Mouse (Mus musculus): ENCODE measurements around the gene Atf7ip. TPM values are rescaled to one million over a fixed set of nuclear protein-coding genes. Genes with fewer than 3 reads are reported as not detected.

Gene Atf7ip
- polyA plus RNA-seq, 1 experiment from 2014 or later = 59.3 TPM

DNA sequence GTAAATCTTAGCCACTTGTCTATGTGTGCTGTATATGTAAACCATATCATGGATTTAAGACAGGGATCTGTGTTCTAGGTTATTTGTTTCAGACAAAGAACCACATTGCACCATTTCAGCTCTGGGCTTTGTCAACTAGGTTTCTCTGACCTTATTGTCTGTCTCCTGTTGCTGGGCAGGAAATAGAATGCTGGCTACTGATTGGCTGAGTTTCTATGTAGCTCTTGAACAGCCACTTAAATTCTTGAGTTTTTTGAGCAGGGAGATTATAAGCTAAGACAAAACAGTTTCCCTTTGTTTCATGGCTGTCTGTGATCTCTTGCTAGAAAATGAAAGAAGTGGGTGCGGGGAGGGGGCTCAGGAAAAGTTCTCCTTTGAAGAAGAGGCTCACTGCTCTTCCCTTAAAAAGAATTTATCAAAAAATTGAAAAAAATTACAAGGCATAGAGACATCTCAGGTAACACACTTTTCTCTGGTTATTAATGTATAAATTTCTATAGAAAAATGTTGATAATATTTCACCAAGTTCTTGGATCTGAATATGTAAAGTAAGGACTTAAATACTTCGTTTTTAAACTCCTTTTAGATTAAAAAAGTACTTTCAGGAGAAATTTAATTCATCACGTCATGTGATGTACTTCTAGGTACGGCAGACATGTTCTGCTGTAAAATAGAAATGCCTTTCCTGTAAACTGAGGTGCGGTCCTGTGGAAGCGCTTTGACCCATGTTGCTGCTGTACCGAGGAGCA lies 49.0 kb downstream of the Atf7ip start:
- no peaks in the 10 kb centered on the region for H3K4me1 ChIP-seq (ENCODE audit: control insufficient read depth, insufficient read depth, low read length)
- peak overlapping the region; percentile 35; the same call in 1 of the 2 replicates for H3K27ac ChIP-seq (ENCODE audit: low read length)
- no peak overlapping the region for H3K9ac ChIP-seq (replicated peaks; ENCODE audit: low read depth, low read length)
- H3K4me3 ChIP-seq (ENCODE audit: low read depth, low read length) = no peak overlapping the region
- H3K9me3 ChIP-seq (ENCODE audit: control insufficient read depth, low read depth, low read length) = no peaks in the 10 kb centered on the region
- no peak overlapping the region for H3K4me2 ChIP-seq (replicated peaks; ENCODE audit: low read depth, low read length)
- no peaks in the 10 kb centered on the region for H3K27me3 ChIP-seq (ENCODE audit: control insufficient read depth, insufficient read depth, low read length)
- WGBS = 80% methylated on average over 7 of the region's 7 CpGs
- no peak for ATAC-seq (ENCODE audit: insufficient number of reproducible peaks, insufficient read depth, low FRiP score, low read depth)
- H3K36me3 ChIP-seq (ENCODE audit: control insufficient read depth, insufficient read depth, low read length) = peaks cover 4% of the 10 kb centered on the region

DNA sequence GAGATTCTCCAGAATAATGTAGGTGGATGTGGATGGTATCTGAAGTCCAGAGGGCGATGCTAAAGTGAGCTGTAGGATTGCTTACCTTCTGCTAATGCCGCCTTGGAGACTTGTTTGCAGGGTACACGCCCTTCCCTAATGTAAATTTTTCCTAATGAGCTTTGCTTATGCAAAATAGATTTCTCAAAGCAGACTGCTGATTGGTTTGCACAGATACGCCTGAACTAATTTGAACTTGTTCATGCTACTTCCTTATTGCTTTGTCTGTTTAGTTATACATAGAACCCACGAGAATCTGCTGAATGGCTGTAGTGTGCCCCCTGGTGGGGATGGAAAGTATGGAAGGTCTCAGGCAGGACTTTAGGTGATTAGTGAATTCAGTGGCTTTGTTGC lies 49.6 kb downstream of the Atf7ip start:
- no peak overlapping the region for H3K4me2 ChIP-seq (replicated peaks; ENCODE audit: low read depth, low read length)
- 65% methylated on average over 5 of the region's 5 CpGs for whole genome bisulfite sequencing
- no peaks in the 10 kb centered on the region for H3K27me3 ChIP-seq (ENCODE audit: control insufficient read depth, insufficient read depth, low read length)
- no peaks in the 10 kb centered on the region for H3K9me3 ChIP-seq (ENCODE audit: control insufficient read depth, low read depth, low read length)
- peak; percentile 16; the same call in 1 of the 2 replicates for ATAC-seq (ENCODE audit: insufficient number of reproducible peaks, insufficient read depth, low FRiP score, low read depth)
- no peak overlapping the region for H3K9ac ChIP-seq (replicated peaks; ENCODE audit: low read depth, low read length)
- H3K4me3 ChIP-seq (ENCODE audit: low read depth, low read length) = no peak overlapping the region
- peak overlapping the region; percentile 35; the same call in 1 of the 2 replicates for H3K27ac ChIP-seq (ENCODE audit: low read length)
- peaks cover 9% of the 10 kb centered on the region for H3K36me3 ChIP-seq (ENCODE audit: control insufficient read depth, insufficient read depth, low read length)
- H3K4me1 ChIP-seq (ENCODE audit: control insufficient read depth, insufficient read depth, low read length) = no peaks in the 10 kb centered on the region

DNA sequence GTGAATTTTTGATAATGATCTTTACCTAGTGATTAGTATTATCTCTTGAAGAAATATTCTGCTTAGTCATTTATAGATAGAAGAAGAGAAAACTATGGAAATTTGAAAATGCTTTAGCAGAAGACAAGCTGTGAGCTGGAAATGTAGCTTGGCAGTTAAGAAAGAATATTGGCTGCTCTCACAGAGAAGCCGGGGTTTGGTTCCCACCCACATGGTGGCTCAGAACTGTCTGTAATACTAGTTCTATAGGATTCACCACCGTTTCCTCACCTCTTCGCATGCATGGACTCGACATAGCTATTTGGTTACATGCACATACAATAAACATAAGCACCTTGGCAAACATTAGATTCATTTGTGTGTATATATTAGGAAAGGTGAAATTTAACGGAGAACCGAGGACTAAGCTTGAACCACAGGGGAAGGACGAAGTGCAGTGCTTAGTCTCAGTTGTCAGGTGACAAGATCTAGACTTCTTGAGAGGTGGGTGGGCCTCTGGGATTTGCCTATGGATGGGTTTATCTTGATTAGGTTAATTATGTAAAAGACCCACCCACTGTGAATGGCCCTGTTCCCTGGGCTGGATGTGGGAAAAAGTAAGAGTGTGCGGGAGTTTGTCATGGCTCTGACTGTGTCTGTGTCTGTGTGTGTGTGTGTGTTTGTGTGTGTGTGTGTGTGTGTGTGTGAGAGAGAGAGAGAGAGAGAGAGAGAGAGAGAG lies 52.5 kb downstream of the Atf7ip start:
- Histone ChIP-seq H3K9ac (replicated peaks; ENCODE audit: low read depth, low read length) (no peak overlapping the region), H3K4me1 (ENCODE audit: control insufficient read depth, insufficient read depth, low read length) (no peaks in the 10 kb centered on the region), H3K9me3 (ENCODE audit: control insufficient read depth, low read depth, low read length) (no peaks in the 10 kb centered on the region), H3K4me2 (replicated peaks; ENCODE audit: low read depth, low read length) (no peak overlapping the region), H3K27me3 (ENCODE audit: control insufficient read depth, insufficient read depth, low read length) (no peaks in the 10 kb centered on the region), H3K36me3 (ENCODE audit: control insufficient read depth, insufficient read depth, low read length) (peaks cover 28% of the 10 kb centered on the region), H3K27ac (ENCODE audit: low read length) (no peak overlapping the region), H3K4me3 (ENCODE audit: low read depth, low read length) (no peak overlapping the region)
- ATAC-seq (ENCODE audit: insufficient number of reproducible peaks, insufficient read depth, low FRiP score, low read depth) = no peak
- 84% methylated on average over 8 of the region's 8 CpGs for WGBS

DNA sequence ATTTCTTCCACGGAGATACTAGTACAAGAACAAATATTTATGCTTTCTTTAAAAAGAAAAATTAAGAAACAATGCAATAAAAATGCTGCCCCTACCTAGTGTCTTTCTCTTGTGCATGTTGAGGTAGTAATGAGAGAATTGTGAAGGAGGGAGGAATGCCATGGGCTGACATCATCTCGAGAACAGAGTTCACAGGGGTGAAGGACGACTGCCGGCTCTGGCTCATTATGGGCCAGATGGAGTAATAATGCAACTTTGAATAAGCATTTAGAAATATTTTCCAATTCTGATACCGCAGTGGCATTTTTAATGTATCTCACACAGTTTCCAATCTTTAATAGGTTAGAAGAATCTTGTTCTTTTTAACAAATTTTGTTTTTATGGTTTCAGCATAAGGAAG lies 60.0 kb downstream of the Atf7ip start:
- Histone ChIP-seq H3K27ac (ENCODE audit: low read length) (no peak overlapping the region), H3K4me3 (ENCODE audit: low read depth, low read length) (no peak overlapping the region), H3K36me3 (ENCODE audit: control insufficient read depth, insufficient read depth, low read length) (peaks cover 69% of the 10 kb centered on the region), H3K27me3 (ENCODE audit: control insufficient read depth, insufficient read depth, low read length) (no peaks in the 10 kb centered on the region), H3K4me2 (replicated peaks; ENCODE audit: low read depth, low read length) (no peak overlapping the region), H3K9ac (replicated peaks; ENCODE audit: low read depth, low read length) (no peak overlapping the region), H3K9me3 (ENCODE audit: control insufficient read depth, low read depth, low read length) (peaks cover 16% of the 10 kb centered on the region), H3K4me1 (ENCODE audit: control insufficient read depth, insufficient read depth, low read length) (no peaks in the 10 kb centered on the region)
- WGBS = 83% methylated on average over 5 of the region's 5 CpGs
- ATAC-seq (ENCODE audit: insufficient number of reproducible peaks, insufficient read depth, low FRiP score, low read depth) = no peak

DNA sequence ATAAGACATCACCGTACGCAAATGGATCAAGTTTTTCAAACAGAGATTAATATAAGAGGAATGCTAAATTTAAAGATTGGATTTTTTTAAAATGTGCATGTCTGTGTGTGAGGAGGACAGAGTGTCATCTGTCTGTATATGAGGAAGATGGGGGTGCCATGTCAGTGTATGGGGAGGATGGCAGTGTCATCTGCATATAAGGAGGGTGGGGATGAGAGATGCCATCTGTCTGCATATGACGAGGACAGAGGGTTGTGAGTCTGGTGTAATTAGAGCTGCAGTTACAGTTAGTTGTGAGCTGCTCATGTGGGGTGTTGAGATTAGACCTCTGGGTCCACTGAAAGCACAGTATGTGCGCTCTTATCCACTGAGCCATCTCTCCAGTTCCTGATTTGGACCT lies 84.8 kb downstream of the Atf7ip start:
- Histone ChIP-seq H3K4me3 (ENCODE audit: low read depth, low read length) (no peak overlapping the region), H3K9me3 (ENCODE audit: control insufficient read depth, low read depth, low read length) (no peaks in the 10 kb centered on the region), H3K4me2 (replicated peaks; ENCODE audit: low read depth, low read length) (no peak overlapping the region), H3K9ac (replicated peaks; ENCODE audit: low read depth, low read length) (no peak overlapping the region), H3K27me3 (ENCODE audit: control insufficient read depth, insufficient read depth, low read length) (no peaks in the 10 kb centered on the region), H3K36me3 (ENCODE audit: control insufficient read depth, insufficient read depth, low read length) (peaks cover 63% of the 10 kb centered on the region), H3K4me1 (ENCODE audit: control insufficient read depth, insufficient read depth, low read length) (no peaks in the 10 kb centered on the region), H3K27ac (ENCODE audit: low read length) (no peak overlapping the region)
- no peak for ATAC-seq (ENCODE audit: insufficient number of reproducible peaks, insufficient read depth, low FRiP score, low read depth)
- WGBS = 87% methylated on average over 4 of the region's 4 CpGs

DNA sequence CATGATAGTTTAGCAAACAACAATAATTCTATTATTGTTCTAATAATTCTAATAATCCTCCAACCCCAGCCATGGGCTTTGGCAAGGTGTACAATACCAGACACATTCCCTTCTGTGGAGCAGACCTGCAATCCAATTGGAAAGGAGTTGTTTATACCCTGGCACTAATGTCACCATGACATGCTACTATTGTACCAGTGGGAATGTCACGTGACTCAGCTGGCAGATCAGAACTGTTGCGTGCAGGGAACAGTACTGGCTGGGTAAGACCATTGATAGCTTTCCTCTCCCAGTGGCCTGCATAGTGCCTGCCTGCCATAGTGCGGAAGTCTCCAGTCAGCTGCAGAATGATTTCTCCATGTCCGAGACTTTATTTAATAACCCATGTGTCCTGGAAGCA lies 88.6 kb downstream of the Atf7ip start:
- WGBS = 89% methylated on average over 4 of the region's 4 CpGs
- Histone ChIP-seq H3K9me3 (ENCODE audit: control insufficient read depth, low read depth, low read length) (no peaks in the 10 kb centered on the region), H3K4me3 (ENCODE audit: low read depth, low read length) (no peak overlapping the region), H3K27me3 (ENCODE audit: control insufficient read depth, insufficient read depth, low read length) (no peaks in the 10 kb centered on the region), H3K4me1 (ENCODE audit: control insufficient read depth, insufficient read depth, low read length) (no peaks in the 10 kb centered on the region), H3K36me3 (ENCODE audit: control insufficient read depth, insufficient read depth, low read length) (peaks cover 53% of the 10 kb centered on the region), H3K9ac (replicated peaks; ENCODE audit: low read depth, low read length) (no peak overlapping the region), H3K4me2 (replicated peaks; ENCODE audit: low read depth, low read length) (no peak overlapping the region), H3K27ac (ENCODE audit: low read length) (no peak overlapping the region)
- ATAC-seq (ENCODE audit: insufficient number of reproducible peaks, insufficient read depth, low FRiP score, low read depth) = no peak

DNA sequence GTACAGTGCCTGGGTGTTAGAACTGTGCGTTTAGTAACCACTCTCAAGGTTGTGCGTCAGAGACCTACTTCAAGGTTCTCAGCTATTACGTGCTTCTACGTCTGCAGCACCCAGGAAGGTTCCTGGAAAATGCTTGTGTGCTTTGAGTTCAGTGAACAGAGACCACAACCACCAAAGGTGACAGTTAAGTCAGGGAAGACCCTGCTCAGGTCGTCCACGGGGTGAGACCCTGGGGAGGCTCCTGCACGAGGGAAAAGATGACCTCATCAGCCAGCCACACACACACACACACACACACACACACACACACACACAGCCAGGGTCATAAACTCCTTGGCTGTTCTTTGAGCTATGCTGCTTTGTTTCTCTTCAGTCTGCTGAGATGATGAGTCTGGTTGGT lies 96.6 kb downstream of the Atf7ip start:
- Histone ChIP-seq H3K27me3 (ENCODE audit: control insufficient read depth, insufficient read depth, low read length) (no peaks in the 10 kb centered on the region), H3K4me3 (ENCODE audit: low read depth, low read length) (no peak overlapping the region), H3K27ac (ENCODE audit: low read length) (no peak overlapping the region), H3K4me2 (replicated peaks; ENCODE audit: low read depth, low read length) (no peak overlapping the region), H3K9me3 (ENCODE audit: control insufficient read depth, low read depth, low read length) (no peaks in the 10 kb centered on the region), H3K4me1 (ENCODE audit: control insufficient read depth, insufficient read depth, low read length) (no peaks in the 10 kb centered on the region), H3K9ac (replicated peaks; ENCODE audit: low read depth, low read length) (no peak overlapping the region), H3K36me3 (ENCODE audit: control insufficient read depth, insufficient read depth, low read length) (peaks cover 79% of the 10 kb centered on the region)
- 88% methylated on average over 7 of the region's 7 CpGs for WGBS
- ATAC-seq (ENCODE audit: insufficient number of reproducible peaks, insufficient read depth, low FRiP score, low read depth) = no peak

DNA sequence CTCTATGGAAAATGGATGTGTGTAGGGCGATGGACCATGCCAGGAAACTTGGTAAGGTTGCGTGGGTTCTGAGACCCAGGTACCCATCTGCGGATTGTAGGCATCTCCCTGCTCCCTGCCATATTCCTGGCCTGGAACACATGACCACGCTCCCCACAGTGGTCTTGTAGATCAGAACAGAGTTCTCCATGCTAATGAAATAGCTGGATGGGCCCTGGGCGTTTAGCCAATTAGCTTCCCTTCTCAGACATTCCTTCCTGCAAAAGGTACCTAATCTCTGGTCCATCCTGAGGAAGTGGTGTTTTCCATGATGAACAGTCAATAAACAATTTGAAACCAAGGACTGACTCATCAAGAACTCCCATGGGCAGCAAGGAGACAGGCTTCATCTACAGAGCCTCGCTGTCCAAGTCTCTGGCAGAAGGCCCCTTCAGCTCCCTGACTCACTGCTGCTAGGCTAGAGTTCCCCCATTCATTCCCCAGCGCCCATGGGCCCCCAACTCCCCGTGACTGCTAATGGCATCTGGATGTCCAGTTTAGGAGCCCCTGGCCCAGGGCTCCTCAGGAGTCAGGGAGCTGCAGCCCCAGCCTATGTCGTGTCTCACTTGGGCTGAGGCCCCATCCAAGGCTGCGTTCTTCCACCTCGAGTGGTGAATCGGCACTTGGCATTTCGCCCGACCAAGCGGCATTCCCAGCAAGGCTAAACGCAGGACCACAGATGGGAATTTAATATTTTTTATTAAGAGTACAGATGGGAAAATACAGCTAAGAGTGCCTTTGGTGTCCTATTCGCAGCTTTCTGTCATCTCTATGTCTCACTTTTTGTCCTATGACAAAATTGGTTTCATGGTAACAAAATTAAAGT lies 105.6 kb downstream of the Atf7ip start:
- Histone ChIP-seq H3K27ac (ENCODE audit: low read length) (no peak overlapping the region), H3K4me2 (replicated peaks; ENCODE audit: low read depth, low read length) (no peak overlapping the region), H3K27me3 (ENCODE audit: control insufficient read depth, insufficient read depth, low read length) (no peaks in the 10 kb centered on the region), H3K9ac (replicated peaks; ENCODE audit: low read depth, low read length) (no peak overlapping the region), H3K9me3 (ENCODE audit: control insufficient read depth, low read depth, low read length) (peaks cover 6% of the 10 kb centered on the region; the same call in 1 of the 2 replicates), H3K36me3 (ENCODE audit: control insufficient read depth, insufficient read depth, low read length) (peaks cover 33% of the 10 kb centered on the region), H3K4me1 (ENCODE audit: control insufficient read depth, insufficient read depth, low read length) (no peaks in the 10 kb centered on the region), H3K4me3 (ENCODE audit: low read depth, low read length) (no peak overlapping the region)
- WGBS = 96% methylated on average over 17 of the region's 17 CpGs
- ATAC-seq (ENCODE audit: insufficient number of reproducible peaks, insufficient read depth, low FRiP score, low read depth) = no peak

Data from stomach, embryonic 14.5 days (tissue).